Mouse (Mus musculus) gastrocnemius, postnatal 36 days (tissue): ENCODE measurements around the gene Cnp. TPM values are rescaled to one million over a fixed set of nuclear protein-coding genes. Genes with fewer than 3 reads are reported as not detected.
A peak's percentile ranks its signal among the peaks of the same experiment; 100 is the strongest.

ENCODE experiments used
- DNase-seq, 2 experiments: peaks; one replicate each; pipeline ENCODE4 v3.0.0; 2022
- intact Hi-C: fragments of 180-260 bp; cut with DNase I; formaldehyde crosslinking; loops from one replicate; pipeline ENCODE4 v1.15.1; 2025
- total RNA-seq, 2 experiments: library from RNA; stranded (reverse); gene quantifications; 2 replicates each; pipeline ENCODE4 v1.2.3; 2021

Gene Cnp
- total RNA-seq, 2 experiments from 2014 or later = 4.3 to 7.3 TPM

DNA sequence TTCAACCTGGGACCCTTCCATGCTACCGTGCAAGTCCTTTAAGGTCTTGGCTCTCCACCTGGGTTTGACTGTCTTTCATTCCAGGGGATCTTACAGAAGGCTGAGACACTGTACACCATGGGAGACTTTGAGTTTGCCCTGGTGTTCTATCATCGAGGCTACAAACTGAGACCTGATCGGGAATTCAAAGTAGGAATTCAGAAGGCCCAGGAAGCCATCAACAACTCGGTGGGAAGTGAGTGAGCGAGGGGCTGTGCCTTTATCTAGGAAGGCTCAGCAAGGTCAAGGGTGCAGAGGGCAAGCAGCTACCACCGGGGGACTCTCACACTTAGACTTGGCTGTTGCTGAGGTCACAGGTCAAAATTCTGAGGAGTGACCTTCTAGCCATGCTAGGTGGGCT, 24.6 kb upstream of the Cnp start:
- no peak for DNase-seq
- intact Hi-C loops = loop anchor here (5.0 kb wide), 2 partner anchors 33 to 188 kb away; no protein-coding TSS in a partner anchor

- intact Hi-C loops = loop anchor here (5.0 kb wide), 2 partner anchors 36 to 191 kb away; no protein-coding TSS in a partner anchor
- no peak for DNase-seq
Measured at GRCm38 (mm10) chr11:100552842-100553241, 21.9 kb upstream of the Cnp start.

GRCm38 (mm10) chr11:100555583-100555982, 19.1 kb upstream of the Cnp start:
- no peak for DNase-seq
- intact Hi-C loops = loop anchor here (2.0 to 5.0 kb wide), 2 partner anchors 68 to 127 kb away; no protein-coding TSS in a partner anchor

- intact Hi-C loops = loop anchor here (5.0 kb wide), 1 partner anchor 70 kb away; no protein-coding TSS in a partner anchor
- no peak for DNase-seq
Measured at GRCm38 (mm10) chr11:100557563-100557962, 17.1 kb upstream of the Cnp start.

DNA sequence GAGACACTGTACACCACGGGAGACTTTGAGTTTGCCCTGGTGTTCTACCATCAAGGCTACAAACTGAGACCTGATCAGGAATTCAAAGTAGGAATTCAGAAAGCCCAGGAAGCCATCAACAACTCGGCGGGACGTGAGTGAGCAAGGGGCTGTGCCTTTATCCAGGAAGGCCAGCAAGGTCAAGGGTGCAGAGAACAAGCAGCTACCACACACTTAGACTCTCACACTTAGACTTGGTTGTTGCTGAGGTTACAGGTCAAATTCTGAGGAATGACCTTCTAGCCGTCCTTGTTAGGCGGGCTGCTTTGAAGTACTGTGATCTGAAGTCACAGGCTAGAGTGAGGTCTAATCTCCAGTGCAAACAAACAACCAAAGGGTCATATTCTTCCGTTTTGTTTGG, 15.2 kb upstream of the Cnp start:
- intact Hi-C loops = loop anchor here (5.0 kb wide), 1 partner anchor 72 kb away; no protein-coding TSS in a partner anchor
- no peak for DNase-seq

DNA sequence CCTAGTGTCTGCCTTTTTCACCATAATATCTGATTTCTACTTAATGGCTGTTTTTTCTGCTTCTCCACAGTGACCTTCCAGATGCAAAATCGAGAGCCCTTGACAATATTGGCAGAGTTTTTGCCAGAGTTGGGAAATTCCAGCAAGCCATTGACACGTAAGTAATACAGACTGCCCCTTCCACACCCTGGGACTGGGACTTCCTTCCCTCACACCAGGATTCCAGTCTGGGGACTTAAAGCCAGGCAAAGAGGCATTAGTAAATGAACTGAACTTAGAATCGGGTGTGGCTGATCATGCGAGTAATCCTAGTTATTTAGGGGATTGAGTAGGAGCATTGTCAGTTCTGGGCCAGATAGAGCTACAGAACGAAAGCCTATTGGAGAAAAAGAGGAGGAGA, 13.0 kb upstream of the Cnp start:
- DNase-seq = no peak
- intact Hi-C loops = no loop called here

- DNase-seq = no peak
- intact Hi-C loops = no loop called here
Measured at GRCm38 (mm10) chr11:100564297-100564696, 10.4 kb upstream of the Cnp start.

GRCm38 (mm10) chr11:100564703-100565102, 10.0 kb upstream of the Cnp start:
- DNase-seq = no peak
- intact Hi-C loops = no loop called here

DNA sequence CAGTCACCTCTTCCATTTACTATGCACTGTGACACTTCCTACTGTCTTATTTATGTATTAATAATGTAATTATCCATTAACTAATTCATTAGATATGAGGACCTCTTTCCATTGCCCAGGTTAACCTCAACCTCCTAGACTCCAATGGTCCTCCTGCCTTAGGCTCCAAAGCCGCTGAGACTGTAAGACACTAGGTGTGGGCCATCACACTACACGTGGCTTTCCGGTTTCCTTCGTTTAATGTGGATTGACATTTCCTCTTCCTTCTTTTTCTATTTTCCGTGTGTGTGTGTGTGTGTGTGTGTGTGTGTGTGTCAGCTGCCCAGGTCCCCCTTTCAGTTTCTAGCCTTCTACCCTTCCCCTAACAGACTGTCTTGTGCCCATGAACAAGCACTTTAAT, 7.5 kb upstream of the Cnp start:
- intact Hi-C loops = no loop called here
- no peak for DNase-seq

DNA sequence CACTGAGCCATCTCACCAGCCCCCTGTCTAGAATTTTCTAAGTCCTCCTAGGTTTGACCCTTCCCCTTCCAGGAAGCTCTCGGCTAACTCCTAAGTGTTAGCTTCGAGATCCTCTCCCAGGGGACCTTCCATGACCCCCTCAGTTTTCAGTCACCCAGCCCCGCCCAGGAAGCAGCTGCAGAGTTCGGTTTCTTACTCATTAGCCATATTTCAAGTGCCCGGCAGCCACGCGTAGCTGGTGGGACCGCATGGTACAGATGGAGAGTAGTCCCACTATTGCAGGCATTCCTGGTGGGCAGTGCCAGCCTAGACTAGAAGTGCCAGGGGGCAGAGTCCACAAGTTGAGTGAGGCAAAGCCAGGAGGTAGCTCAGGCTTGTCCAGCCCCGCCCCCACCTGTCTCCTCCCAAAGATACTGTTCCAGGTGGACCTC, 6.9 kb upstream of the Cnp start:
- intact Hi-C loops = no loop called here
- no peak for DNase-seq

DNA sequence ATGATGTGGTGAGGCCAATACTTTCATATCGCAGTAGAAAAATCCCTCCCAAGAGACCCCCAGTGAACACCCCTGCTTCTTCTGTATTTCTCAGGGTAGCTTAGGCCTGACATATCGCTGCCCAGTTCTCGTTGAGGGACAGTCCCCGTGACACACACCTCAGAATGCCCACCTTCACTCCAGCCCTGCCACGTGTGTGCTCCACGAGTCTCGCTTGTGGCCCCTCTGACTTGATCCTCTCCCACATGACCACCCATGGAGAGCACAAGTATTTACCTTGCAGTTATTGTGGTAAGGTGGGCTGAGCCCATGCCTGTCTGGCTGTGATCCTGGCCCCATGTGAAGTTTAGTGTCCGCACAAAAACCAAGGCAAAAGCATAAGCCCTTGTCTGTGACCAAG, 6.0 kb upstream of the Cnp start:
- intact Hi-C loops = no loop called here
- DNase-seq = no peak

DNA sequence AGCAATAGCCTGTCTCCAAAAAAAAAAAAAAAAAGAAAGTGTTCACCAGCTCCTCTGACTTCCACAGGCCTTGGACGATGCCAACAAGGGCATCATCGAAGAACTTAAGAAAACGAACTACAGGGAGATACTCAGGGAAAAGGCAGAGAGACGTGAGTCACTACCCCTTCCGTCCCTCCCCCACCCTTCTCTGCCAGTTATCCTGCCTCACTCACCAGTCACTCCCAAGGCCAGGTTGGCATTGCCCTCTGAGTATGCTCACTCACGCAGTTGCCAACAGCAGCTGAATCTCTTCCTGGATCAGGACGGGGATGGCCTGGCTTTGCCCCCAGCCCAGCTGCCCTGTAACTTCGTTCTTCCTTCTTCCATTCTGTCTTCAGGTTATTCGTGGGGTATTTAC, 4.9 kb upstream of the Cnp start:
- DNase-seq = no peak
- intact Hi-C loops = loop anchor here (2.0 kb wide), 2 partner anchors 57 to 133 kb away; no protein-coding TSS in a partner anchor

DNA sequence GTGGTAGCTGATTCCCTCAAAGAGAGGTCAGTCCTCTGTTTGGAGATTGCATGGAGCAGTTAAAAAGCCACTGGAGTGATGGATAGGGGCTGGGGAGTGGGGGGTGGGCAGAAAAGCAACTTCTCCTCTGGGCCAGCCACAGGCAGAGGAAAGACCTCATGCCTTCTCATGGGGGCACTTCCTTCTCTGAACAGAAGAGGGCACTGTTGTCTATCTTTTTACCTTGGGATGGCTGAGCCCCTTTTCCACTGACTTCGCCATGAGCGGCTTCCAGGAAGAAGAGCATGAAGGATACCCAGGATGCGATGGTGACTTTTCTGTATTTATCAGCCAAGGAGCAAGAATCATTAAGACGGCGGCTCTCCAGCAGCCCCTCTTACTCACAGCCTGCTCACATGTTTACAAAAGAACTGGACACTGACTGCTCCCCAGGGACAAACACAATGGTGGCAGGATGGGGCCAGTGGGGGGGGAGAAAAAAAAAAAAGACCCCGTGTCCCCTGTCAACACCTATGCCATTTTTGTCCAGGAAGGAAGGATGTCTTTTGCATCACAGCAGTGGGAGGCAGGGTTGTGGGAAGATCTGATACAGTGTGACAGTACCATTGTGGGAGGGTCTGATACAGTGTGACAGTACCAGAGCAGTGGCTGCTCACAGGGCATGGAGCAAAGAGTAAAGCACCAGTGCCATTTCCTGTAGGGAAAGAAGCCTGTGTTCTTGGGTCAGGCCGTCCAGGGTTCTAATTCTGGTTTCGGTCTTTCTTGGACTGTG, 4.1 kb upstream of the Cnp start:
- DNase-seq = peak in 1 of 2 experiments; percentile 48
- intact Hi-C loops = loop anchor here (2.0 kb wide), 2 partner anchors 56 to 132 kb away; no protein-coding TSS in a partner anchor

- DNase-seq = no peak
- intact Hi-C loops = loop anchor here (2.0 kb wide), 2 partner anchors 56 to 132 kb away; no protein-coding TSS in a partner anchor
Measured at GRCm38 (mm10) chr11:100571202-100571567, 3.5 kb upstream of the Cnp start.

- no peak for DNase-seq
- intact Hi-C loops = no loop called here
Measured at GRCm38 (mm10) chr11:100574188-100574587, 516 bp upstream of the Cnp start.

DNA sequence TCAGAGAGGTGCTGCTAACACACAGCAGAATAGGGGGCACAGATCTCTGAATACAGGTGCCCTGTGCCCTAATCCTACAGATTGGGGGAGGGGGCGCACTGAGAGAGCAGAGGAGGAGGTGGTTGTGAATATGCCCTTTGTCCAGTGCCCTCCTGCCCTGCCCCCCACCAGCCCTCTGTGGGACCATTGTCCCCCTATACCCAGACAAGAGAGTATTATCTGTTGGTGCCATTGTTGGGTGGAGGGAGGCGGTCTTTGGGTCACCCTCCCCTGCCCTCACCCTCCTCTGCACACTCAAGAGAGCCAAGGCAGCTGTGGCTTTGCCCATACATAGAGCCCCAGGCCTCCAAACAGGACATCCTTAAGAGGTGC, 766 bp downstream of the Cnp start:
- no peak for DNase-seq
- intact Hi-C loops = no loop called here

DNA sequence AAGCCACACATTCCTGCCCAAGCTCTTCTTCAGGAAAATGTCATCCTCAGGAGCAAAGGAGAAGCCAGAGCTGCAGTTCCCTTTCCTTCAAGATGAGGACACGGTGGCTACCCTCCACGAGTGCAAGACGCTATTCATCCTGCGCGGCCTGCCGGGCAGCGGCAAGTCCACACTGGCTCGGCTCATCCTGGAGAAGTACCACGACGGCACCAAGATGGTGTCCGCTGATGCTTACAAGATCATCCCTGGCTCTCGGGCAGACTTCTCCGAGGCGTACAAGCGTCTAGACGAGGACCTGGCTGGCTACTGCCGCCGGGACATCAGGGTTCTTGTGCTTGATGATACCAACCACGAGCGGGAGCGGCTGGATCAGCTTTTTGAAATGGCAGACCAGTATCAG, 1.6 kb downstream of the Cnp start:
- DNase-seq = no peak
- intact Hi-C loops = no loop called here

GRCm38 (mm10) chr11:100577852-100578599, 3.3 kb downstream of the Cnp start:
- DNase-seq = no peak
- intact Hi-C loops = no loop called here

GRCm38 (mm10) chr11:100579116-100579799, 4.6 kb downstream of the Cnp start:
- no peak for DNase-seq
- intact Hi-C loops = no loop called here

DNA sequence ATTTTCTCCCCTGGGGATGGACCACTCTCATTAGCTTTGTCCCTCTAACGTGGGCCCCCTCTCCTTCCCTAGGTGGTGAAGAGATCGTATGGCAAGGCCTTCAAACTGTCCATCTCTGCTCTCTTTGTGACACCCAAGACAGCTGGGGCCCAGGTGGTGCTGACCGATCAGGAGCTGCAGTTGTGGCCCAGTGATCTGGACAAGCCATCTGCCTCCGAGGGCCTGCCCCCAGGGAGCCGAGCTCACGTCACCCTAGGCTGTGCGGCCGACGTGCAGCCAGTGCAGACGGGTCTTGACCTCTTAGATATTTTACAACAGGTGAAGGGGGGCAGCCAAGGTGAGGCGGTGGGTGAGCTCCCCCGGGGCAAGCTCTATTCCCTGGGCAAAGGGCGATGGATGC, 5.6 kb downstream of the Cnp start:
- intact Hi-C loops = no loop called here
- no peak for DNase-seq

- no peak for DNase-seq
- intact Hi-C loops = no loop called here
Measured at GRCm38 (mm10) chr11:100581756-100582155, 7.1 kb downstream of the Cnp start.
